Mouse (Mus musculus) hindbrain, postnatal 0 days (tissue): Measurements from ENCODE around the gene Tapbp. TPM values are rescaled to one million over a fixed set of nuclear protein-coding genes. Genes with fewer than 3 reads are reported as not detected.

Source experiments
- ATAC-seq: fragments of 200-750 bp; cut with Nextera tagmentation; 2 replicates; pipeline ENCODE4 v1.8.0; 2017; ENCODE audit warnings: mild to moderate bottlenecking, moderate TSS enrichment, moderate library complexity
- DNase-seq: peaks from one replicate; pipeline ENCODE4 v3.0.0-alpha.2; 2015; ENCODE audit warnings: low spot score
- H3K27ac ChIP-seq: fragments of 300-500 bp; sonication (generic); 2 replicates; pipeline ENCODE4 v1.5.1; 2014; ENCODE audit warnings: mild to moderate bottlenecking
- H3K27me3 ChIP-seq: fragments of 300-500 bp; sonication (generic); 2 replicates; pipeline ENCODE4 v1.6.1; 2014; ENCODE audit warnings: low read length, mixed read lengths; ENCODE audit not compliant: insufficient read depth
- H3K36me3 ChIP-seq: fragments of 300-500 bp; sonication (generic); 2 replicates; pipeline ENCODE4 v1.6.1; 2014; ENCODE audit warnings: low read length, mixed read lengths; ENCODE audit not compliant: insufficient read depth
- H3K4me1 ChIP-seq: fragments of 300-500 bp; sonication (generic); 2 replicates; pipeline ENCODE4 v1.6.1; 2014; ENCODE audit warnings: antibody characterized with exemption, low read length, mixed read lengths; ENCODE audit not compliant: insufficient read depth
- H3K4me2 ChIP-seq: fragments of 300-500 bp; sonication (generic); 2 replicates; pipeline ENCODE4 v1.6.1; 2014; ENCODE audit warnings: low read depth, mild to moderate bottlenecking, low read length, moderate library complexity, mixed read lengths
- H3K4me3 ChIP-seq: fragments of 300-500 bp; sonication (generic); 2 replicates; pipeline ENCODE4 v1.5.1; 2014; ENCODE audit warnings: low read length
- H3K9ac ChIP-seq: fragments of 300-500 bp; sonication (generic); replicated peaks from 2 replicates; pipeline ENCODE4 v1.6.1; 2014; ENCODE audit warnings: mild to moderate bottlenecking, low read length, moderate library complexity, mixed read lengths
- H3K9me3 ChIP-seq: fragments of 300-500 bp; sonication (generic); 2 replicates; pipeline ENCODE4 v1.6.1; 2016; ENCODE audit warnings: low read length, mixed read lengths
- CTCF ChIP-seq: IDR thresholded peaks from 2 replicates; pipeline ENCODE4 v1.5.1; 2016; ENCODE audit warnings: antibody characterized with exemption, control low read depth, low read depth
- WGBS: fragments of 180-500 bp; shearing (Covaris S2); extraction: QIAGEN DNeasy Blood & Tissue Kit; methylation state at CpG from one replicate; pipeline ENCODE4 v1.1.7; 2014; 5-methylcytosine and 5-hydroxymethylcytosine counted together
- polyA plus RNA-seq: library from polyadenylated mRNA; unstranded; fragments of >200 nt; fragmentation: Nextera tagmentation; extraction: Ambion mirVana; gene quantifications from 2 replicates; pipeline ENCODE4 v1.2.1, GENCODE M21; 2015
- total RNA-seq: library from RNA; depleted of rRNA; stranded (reverse); fragments of >200 nt; gene quantifications from 2 replicates; pipeline ENCODE4 v1.2.3, GENCODE M21; 2014

Gene Tapbp
- total and polyA plus RNA-seq, 2 experiments from 2014 or later = 40.2 to 41.5 TPM

GRCm38 (mm10) chr17:33917656-33918292, 2.1 kb downstream of the Tapbp start:
- DNase-seq = no peak
- Histone ChIP-seq H3K27me3 (no peaks in the 10 kb centered on the region), H3K9ac (no peak overlapping the region), H3K4me2 (no peak overlapping the region), H3K27ac (no peak overlapping the region), H3K4me1 (0 out of 2 replicates have a peak, but pooled peaks cover 5% of the 10 kb centered on the region), H3K9me3 (no peaks in the 10 kb centered on the region), H3K36me3 (peaks cover 16% of the 10 kb centered on the region; the same call in 1 of the 2 replicates), H3K4me3 (no peak overlapping the region)
- 83% methylated on average over 18 of the region's 18 CpGs for WGBS
- TF ChIP-seq CTCF = no peak
- ATAC-seq = no peak

GRCm38 (mm10) chr17:33918293-33919203, 2.8 kb downstream of the Tapbp start:
- Histone ChIP-seq H3K4me1 (0 out of 2 replicates have a peak, but pooled peaks cover 5% of the 10 kb centered on the region), H3K4me3 (peak overlapping the region; percentile 48; the same call in 1 of the 2 replicates), H3K27me3 (no peaks in the 10 kb centered on the region), H3K4me2 (peak overlapping the region; percentile 74), H3K9me3 (no peaks in the 10 kb centered on the region), H3K9ac (no peak overlapping the region), H3K36me3 (peaks cover 11% of the 10 kb centered on the region; the same call in 1 of the 2 replicates), H3K27ac (no peak overlapping the region)
- ATAC-seq (no peak), DNase-seq (no peak)
- 62% methylated on average over 37 of the region's 37 CpGs for WGBS
- TF ChIP-seq CTCF = no peak

DNA sequence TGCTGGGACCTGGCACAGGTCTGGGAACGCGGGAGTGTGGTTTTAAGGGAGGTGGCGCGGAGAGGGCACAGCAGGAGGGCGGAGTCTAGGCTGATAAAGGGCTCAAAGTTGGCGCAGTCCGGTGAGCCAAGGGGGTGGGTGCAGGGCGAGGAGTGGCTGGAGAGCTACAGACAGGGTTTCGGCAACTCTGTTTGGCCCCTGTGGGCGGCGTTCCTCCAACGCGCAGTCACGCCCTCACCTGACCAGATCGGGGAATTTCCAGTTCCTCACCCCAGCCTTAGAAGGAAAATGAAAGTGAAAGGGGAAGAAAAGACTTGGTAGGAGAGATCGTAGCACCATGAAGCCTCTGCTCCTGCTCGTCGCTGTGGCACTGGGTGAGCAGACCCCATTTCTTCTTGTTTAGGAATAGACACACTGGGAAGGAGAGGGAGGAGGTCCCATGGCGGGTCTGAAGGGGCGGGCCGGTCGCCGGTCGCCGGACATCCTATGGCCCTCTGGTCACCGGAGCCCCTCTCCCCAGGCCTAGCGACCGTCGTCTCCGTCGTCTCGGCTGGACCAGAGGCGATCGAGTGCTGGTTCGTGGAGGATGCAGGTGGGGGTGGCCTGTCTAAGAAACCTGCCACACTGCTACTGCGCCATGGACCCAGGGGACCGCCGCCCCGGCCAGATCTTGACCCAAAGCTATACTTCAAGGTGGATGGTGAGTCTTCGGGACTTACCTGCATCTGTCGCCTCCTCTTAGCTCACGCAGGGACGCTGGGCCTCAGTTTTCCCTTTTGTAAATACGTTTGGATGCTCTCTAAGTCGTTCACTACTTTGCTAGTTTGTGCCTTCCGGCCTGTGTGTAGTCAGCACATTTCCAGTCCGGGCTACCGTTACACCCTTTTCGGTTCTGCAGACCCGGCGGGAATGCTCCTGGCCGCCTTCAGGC, 3.9 kb downstream of the Tapbp start:
- H3K27me3 ChIP-seq = no peaks in the 10 kb centered on the region
- ATAC-seq = no peak
- H3K9me3 ChIP-seq = no peaks in the 10 kb centered on the region
- peak overlapping the region; percentile 74 for H3K4me2 ChIP-seq
- peaks cover 2% of the 10 kb centered on the region; the same call in 1 of the 2 replicates for H3K36me3 ChIP-seq
- peak overlapping the region; percentile 59 for H3K27ac ChIP-seq
- peak; percentile 51 for DNase-seq
- TF ChIP-seq CTCF = peak; percentile 47
- H3K4me1 ChIP-seq = 0 out of 2 replicates have a peak, but pooled peaks cover 5% of the 10 kb centered on the region
- WGBS = 3% methylated on average over 52 of the region's 52 CpGs
- peak overlapping the region; percentile 48 for H3K4me3 ChIP-seq
- H3K9ac ChIP-seq = peak overlapping the region; percentile 52

GRCm38 (mm10) chr17:33920282-33921097, 4.8 kb downstream of the Tapbp start:
- peak; percentile 87 for TF ChIP-seq CTCF
- Histone ChIP-seq H3K4me1 (0 out of 2 replicates have a peak, but pooled peaks cover 5% of the 10 kb centered on the region), H3K4me2 (peak overlapping the region; percentile 74), H3K4me3 (peak overlapping the region; percentile 48), H3K27ac (peak overlapping the region; percentile 59), H3K27me3 (no peaks in the 10 kb centered on the region), H3K36me3 (no peaks in the 10 kb centered on the region), H3K9ac (peak overlapping the region; percentile 52), H3K9me3 (no peaks in the 10 kb centered on the region)
- WGBS = 2% methylated on average over 36 of the region's 36 CpGs
- DNase-seq (peak; percentile 86), ATAC-seq (peak; percentile 27; the same call in 1 of the 2 replicates)

DNA sequence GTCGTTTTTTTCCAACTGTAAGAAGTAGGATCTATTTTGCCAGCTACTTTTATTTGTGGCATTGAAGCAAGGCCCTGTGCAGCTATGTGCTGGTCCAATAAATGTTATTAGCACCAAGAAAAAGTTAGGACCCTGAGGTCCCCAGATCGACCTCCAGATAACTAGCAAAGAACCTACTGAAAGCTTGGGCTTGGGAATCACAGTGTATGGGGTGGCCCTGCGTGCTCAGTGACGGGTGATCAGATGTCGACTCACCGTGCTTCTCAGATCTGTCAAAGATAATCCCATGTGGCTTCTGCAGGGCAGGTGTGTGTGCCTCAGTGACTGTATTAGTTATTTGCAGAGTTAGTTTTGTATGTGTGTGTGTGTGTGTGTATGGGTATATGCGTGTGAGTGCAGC, 5.7 kb downstream of the Tapbp start:
- WGBS = 86% methylated on average over 7 of the region's 7 CpGs
- Histone ChIP-seq H3K9ac (no peak overlapping the region), H3K4me1 (0 out of 2 replicates have a peak, but pooled peaks cover 5% of the 10 kb centered on the region), H3K27me3 (no peaks in the 10 kb centered on the region), H3K4me2 (no peak overlapping the region), H3K36me3 (no peaks in the 10 kb centered on the region), H3K27ac (no peak overlapping the region), H3K9me3 (no peaks in the 10 kb centered on the region), H3K4me3 (no peak overlapping the region)
- TF ChIP-seq CTCF = no peak
- DNase-seq (no peak), ATAC-seq (no peak)
